Mouse (Mus musculus) olfactory bulb, adult 2 months (tissue): ENCODE measurements at regions not wholly inside any gene's neighbourhood (a gene's known extent, or its start where the extent isn't known, plus 50 kb on each side); places are given as distances from the start of the nearest gene placed in this dataset.

Experiments used
- CTCF ChIP-seq: fragments of 200-500 bp; IDR thresholded peaks from 2 replicates; pipeline ENCODE4 v1.5.1; 2012; ENCODE audit warnings: low read depth, mild to moderate bottlenecking, low read length, moderate library complexity; ENCODE audit not compliant: insufficient read depth
- POLR2A ChIP-seq: fragments of 200-500 bp; IDR thresholded peaks from 2 replicates; pipeline ENCODE4 v1.6.1; 2012; ENCODE audit warnings: mild to moderate bottlenecking, low read depth, low read length, moderate library complexity; ENCODE audit not compliant: insufficient read depth

- TF ChIP-seq CTCF (no peak), POLR2A (no peak)
Observed at GRCm38 (mm10) chr2:117742413-117742812, 369.3 kb upstream of the Thbs1 start.
